In the genomic region with DNA sequence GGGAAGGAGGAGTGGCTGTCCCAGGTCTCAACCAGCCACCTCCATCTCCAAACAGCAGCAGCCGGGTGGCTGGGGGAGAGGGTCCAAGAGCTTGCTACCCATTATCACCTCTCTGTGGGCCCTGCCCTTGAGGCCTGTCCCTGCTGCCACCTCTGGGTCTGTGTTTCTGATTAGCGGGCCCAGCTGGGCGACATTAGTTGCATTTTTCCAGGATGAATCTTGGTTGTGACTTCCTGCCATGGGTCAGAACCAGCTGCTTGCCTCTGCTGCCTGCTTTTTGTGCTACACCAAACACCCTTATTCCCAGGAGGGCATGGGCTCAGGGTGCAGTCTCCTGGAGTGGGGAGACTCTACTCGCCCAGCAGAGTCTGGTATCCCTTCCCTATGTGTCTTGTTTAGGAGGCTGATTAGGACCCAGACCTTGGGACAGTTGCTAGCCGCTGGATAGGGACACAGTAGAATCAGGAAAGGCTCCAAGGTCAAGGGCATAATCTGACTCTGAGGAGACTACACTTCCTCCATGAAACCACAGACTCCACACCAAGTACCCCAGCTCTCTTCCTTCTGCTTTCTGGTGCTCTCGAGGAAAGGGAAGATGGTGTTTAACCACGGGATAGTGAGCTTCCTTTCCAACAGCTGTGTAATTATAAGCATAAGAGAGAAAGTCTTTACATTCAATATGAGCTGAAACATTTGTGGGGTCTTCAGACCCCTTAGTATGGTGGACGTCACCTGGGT, we compare ENCODE assay signal across 26 mouse cellular contexts.
DNase-seq lines count a peak whose midpoint lies in the region; ATAC-seq and TF ChIP-seq lines count a peak whose summit lies in the region.
"Had no signal": no experiment of that assay in that cellular context is flagged by ENCODE, and none has a peak within 500 bp of the region (broad histone marks: within the 10 kb centered on the region; RNA-seq: fewer than 3 reads in every experiment).

No protein-coding gene starts in this region.

- H3K79me3 ChIP-seq in C2C12 (ENCODE audit: low read depth), result no peaks in the 10 kb centered on the region

- H3K9ac ChIP-seq in embryonic facial prominence, embryonic 11.5 days (replicated peaks; ENCODE audit: low read length), result no peak overlapping the region
- H3K9ac ChIP-seq: hindbrain, embryonic 12.5 days; limb, embryonic 13.5 days; lung, embryonic 15.5 days; midbrain, embryonic 13.5 days had no signal

- H3K27ac ChIP-seq in embryonic facial prominence, embryonic 11.5 days (replicated peaks; ENCODE audit: low read depth, low read length), result no peak overlapping the region
- H3K27ac ChIP-seq: hindbrain, embryonic 12.5 days; limb, embryonic 13.5 days; lung, embryonic 15.5 days; midbrain, embryonic 13.5 days; stomach, postnatal 0 days had no signal

- no peaks in the 10 kb centered on the region for H3K79me2 ChIP-seq in C2C12 (ENCODE audit: control insufficient read depth, insufficient read depth)
- H3K79me2 ChIP-seq in myocyte (ENCODE audit: control insufficient read depth, insufficient read depth), result no peaks in the 10 kb centered on the region

- H3K9me3 ChIP-seq in embryonic facial prominence, embryonic 11.5 days (replicated peaks; ENCODE audit: control insufficient read depth, low read length), result no peaks in the 10 kb centered on the region
- H3K9me3 ChIP-seq: hindbrain, embryonic 12.5 days; limb, embryonic 13.5 days; lung, embryonic 15.5 days; midbrain, embryonic 13.5 days had no signal

- H3K27me3 ChIP-seq in C2C12 (ENCODE audit: control insufficient read depth, insufficient read depth, insufficient read length) (no peaks in the 10 kb centered on the region), myocyte (ENCODE audit: control insufficient read depth, insufficient read depth, insufficient read length) (no peaks in the 10 kb centered on the region)
- H3K27me3 ChIP-seq in embryonic facial prominence, embryonic 11.5 days (ENCODE audit: control insufficient read depth, insufficient read depth, low read length), result no peaks in the 10 kb centered on the region
- H3K27me3 ChIP-seq: lung, embryonic 15.5 days; midbrain, embryonic 13.5 days had no signal

- no peaks in the 10 kb centered on the region; the same call in 1 of the 2 replicates for H3K4me1 ChIP-seq in embryonic facial prominence, embryonic 11.5 days (ENCODE audit: control insufficient read depth, insufficient read depth, low read length)

- H3K4me3 ChIP-seq in C2C12 (ENCODE audit: insufficient read depth, poor library complexity, severe bottlenecking), result no peak overlapping the region
- no peak overlapping the region for H3K4me3 ChIP-seq in embryonic facial prominence, embryonic 11.5 days (ENCODE audit: low read depth, low read length)
- no peak overlapping the region for H3K4me3 ChIP-seq in myocyte
- H3K4me3 ChIP-seq: hindbrain, embryonic 12.5 days; limb, embryonic 13.5 days; lung, embryonic 15.5 days; midbrain, embryonic 13.5 days had no signal

- ATAC-seq in embryonic facial prominence, embryonic 11.5 days (replicated peaks; ENCODE audit: insufficient number of reproducible peaks, low FRiP score, low TSS enrichment, low read depth), result no peak
- ATAC-seq: CD4-positive, CD25-positive, alpha-beta regulatory T cell, adult 4 months; forebrain, embryonic 14.5 days; intestine, postnatal 0 days; midbrain, embryonic 13.5 days had no signal

- no peak overlapping the region for H3K4me2 ChIP-seq in embryonic facial prominence, embryonic 11.5 days (ENCODE audit: low read depth, low read length)
- H3K4me2 ChIP-seq in myocyte (ENCODE audit: low read depth), result peak overlapping the region; percentile 30
- H3K4me2 ChIP-seq: hindbrain, embryonic 12.5 days; limb, embryonic 13.5 days; liver, embryonic 11.5 days; lung, embryonic 15.5 days; midbrain, embryonic 13.5 days had no signal

- WGBS in embryonic facial prominence, embryonic 11.5 days, result 59% methylated on average over 8 of the region's 8 CpGs

- no peak for TF ChIP-seq CTCF in C2C12 (IDR thresholded peaks at IDR 0.05; ENCODE audit: control insufficient read depth, insufficient read depth, insufficient read length)

- H3K36me3 ChIP-seq in C2C12 (ENCODE audit: control insufficient read depth, insufficient read depth) (no peaks in the 10 kb centered on the region), myocyte (ENCODE audit: control insufficient read depth, insufficient read depth) (no peaks in the 10 kb centered on the region)
- no peaks in the 10 kb centered on the region for H3K36me3 ChIP-seq in embryonic facial prominence, embryonic 11.5 days (replicated peaks; ENCODE audit: control insufficient read depth, insufficient read depth, low read depth, low read length)
- H3K36me3 ChIP-seq: hindbrain, embryonic 12.5 days; limb, embryonic 13.5 days; lung, embryonic 15.5 days; midbrain, embryonic 13.5 days had no signal

- DNase-seq in embryonic facial prominence, embryonic 11.5 days (ENCODE audit: low spot score), result peak; percentile 10
- DNase-seq in hindlimb bud, embryonic 11.5 days (ENCODE audit: extremely low spot score, low read depth, low spot score), result peak; percentile 10
- no peak for DNase-seq in cerebellum, adult 11 months
- no peak for DNase-seq in frontal cortex, postnatal 25 days (ENCODE audit: low spot score in 2 of 2)
- DNase-seq in cerebellum, postnatal 14 days, result no peak
- DNase-seq: adrenal gland, adult 2 months; cerebellum, adult 9-10 months; gastrocnemius, postnatal 10 days; heart, postnatal 14 days; kidney, adult 9 months; kidney, postnatal 10 days; layer of hippocampus, adult 9-11 months; right cerebral cortex, postnatal 4 days; thymus, adult 18-20 months; thymus, postnatal 25 days had no signal

- no peak for TF ChIP-seq POLR2A in myocyte (IDR thresholded peaks at IDR 0.05; ENCODE audit: insufficient read length, low read depth)

- H3ac ChIP-seq in C2C12 (ENCODE audit: control insufficient read depth, insufficient read length, low read depth) (no peak overlapping the region), myocyte (ENCODE audit: control insufficient read depth, insufficient read length) (no peak overlapping the region)

TF ChIP-seq in C2C12, 6 proteins besides CTCF, POLR2A, EP300 and RAD21:
- TF ChIP-seq MYOD1 (IDR thresholded peaks at IDR 0.05; ENCODE audit: control insufficient read depth, insufficient read length, low read depth), result peak; percentile 94
- no peak for TF ChIP-seq CEBPB (IDR thresholded peaks at IDR 0.05; ENCODE audit: low read depth)

TF ChIP-seq in myocyte, 11 proteins besides CTCF, POLR2A, EP300 and RAD21:
- TF ChIP-seq POLR2AphosphoS2 (IDR thresholded peaks at IDR 0.05; ENCODE audit: insufficient read length, low read depth) (no peak), TCF3 (IDR thresholded peaks at IDR 0.05; ENCODE audit: insufficient read length, low read depth) (no peak), E2F4 (IDR thresholded peaks at IDR 0.05; ENCODE audit: insufficient read depth) (no peak), MAX (IDR thresholded peaks at IDR 0.05; ENCODE audit: low read depth) (no peak), MYOD1 (IDR thresholded peaks at IDR 0.05; ENCODE audit: control insufficient read depth in 1 of 3, insufficient read length in 2 of 3, low read depth in 2 of 3) (peak; percentile 16 to 79 (median 45)), TCF12 (IDR thresholded peaks at IDR 0.05; ENCODE audit: insufficient read depth, poor library complexity, severe bottlenecking) (no peak), MYOG (IDR thresholded peaks at IDR 0.05; ENCODE audit: control insufficient read depth in 1 of 3, insufficient read depth in 1 of 3, insufficient read length in 2 of 3, low read depth in 2 of 3) (peak in 1 of 3 experiments; percentile 42)

Comparison
In these comparisons a context has a peak if more than half of its experiments do, and no peak if none do; other contexts are left out.
1. DNase-seq: peak in embryonic facial prominence, embryonic 11.5 days (single experiment) and hindlimb bud, embryonic 11.5 days (single experiment); none in cerebellum, adult 11 months (single experiment), frontal cortex, postnatal 25 days (0 of 2) and cerebellum, postnatal 14 days (0 of 2).